Mouse (Mus musculus) MEL (cell line): Measurements from ENCODE around the gene Ndufb7.

Experiments
- MXI1 ChIP-seq: IDR thresholded peaks from 2 replicates; pipeline ENCODE4 v1.6.1; 2011; ENCODE audit warnings: mild to moderate bottlenecking, low read depth, low read length, improper control_type of control experiment
- MYC ChIP-seq: IDR thresholded peaks from 2 replicates; pipeline ENCODE4 v1.6.1; 2011; ENCODE audit warnings: low read depth, mild to moderate bottlenecking, low read length, improper control_type of control experiment, moderate library complexity
- POLR2A ChIP-seq, 2 experiments: IDR thresholded peaks; 2 replicates each; pipeline ENCODE4 v1.6.1; 2011 to 2012; ENCODE audit warnings: low read length in 2 of 2, mild to moderate bottlenecking in 2 of 2, control low read depth in 1 of 2, improper control_type of control experiment in 1 of 2, low read depth in 1 of 2, moderate library complexity in 1 of 2; ENCODE audit not compliant: control insufficient read depth in 1 of 2, insufficient read depth in 1 of 2, poor library complexity in 1 of 2

GRCm38 (mm10) chr8:83562669-83563068 is 3.8 kb upstream of the Ndufb7 start:
- no peak for TF ChIP-seq MYC
- no peak for TF ChIP-seq MXI1
- no peak for TF ChIP-seq POLR2A (IDR thresholded peaks at IDR 0.05; ENCODE audit: control insufficient read depth in 1 of 2, insufficient read depth in 1 of 2, low read depth in 1 of 2, low read length in 2 of 2, poor library complexity in 1 of 2)
